Mouse (Mus musculus): ENCODE measurements around the gene Necap2. TPM values are rescaled to one million over a fixed set of nuclear protein-coding genes. Genes with fewer than 3 reads are reported as not detected.

The Necap2 gene
- polyA plus RNA-seq, 1 experiment = 27.7 TPM

DNA sequence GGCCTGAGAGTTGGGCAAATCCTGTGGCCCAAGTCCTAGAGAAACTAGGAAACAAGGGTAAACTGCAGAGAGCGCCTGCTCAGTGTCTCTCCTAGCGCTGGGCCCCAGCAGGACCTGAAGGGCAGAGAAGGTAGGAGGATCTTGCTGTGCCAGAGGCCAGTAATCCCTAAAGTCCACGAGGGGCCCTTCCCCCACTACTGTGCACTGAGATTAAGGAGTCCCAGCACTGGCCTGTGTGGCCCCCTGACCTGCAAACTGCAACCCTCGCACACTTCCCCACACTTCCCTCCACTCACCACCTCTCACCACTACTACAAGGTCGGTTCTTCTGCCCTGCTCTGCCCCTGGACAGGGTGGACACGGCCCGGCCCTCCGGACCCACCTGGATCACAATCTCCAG, 25.0 kb downstream of the Necap2 start:
- no peaks in the 10 kb centered on the region for H3K27me3 ChIP-seq (ENCODE audit: control insufficient read depth, insufficient read depth, low read length, poor library complexity, severe bottlenecking)
- no peak overlapping the region for H3K27ac ChIP-seq (ENCODE audit: insufficient read depth, low read length)
- no peaks in the 10 kb centered on the region for H3K36me3 ChIP-seq (ENCODE audit: control insufficient read depth, insufficient read depth, low read length, poor library complexity, severe bottlenecking)
- H3K4me3 ChIP-seq (ENCODE audit: low read depth, low read length) = no peak overlapping the region
- no peak overlapping the region for H3K9ac ChIP-seq (ENCODE audit: low read depth, poor library complexity, severe bottlenecking)
- no peaks in the 10 kb centered on the region for H3K9me3 ChIP-seq (replicated peaks; ENCODE audit: control insufficient read depth, insufficient read depth, low read length, poor library complexity, severe bottlenecking)
- H3K4me1 ChIP-seq (ENCODE audit: control insufficient read depth, insufficient read depth, low read length) = no peaks in the 10 kb centered on the region
- TF ChIP-seq EP300 (IDR thresholded peaks at IDR 0.05; ENCODE audit: insufficient read depth, low read depth, low read length) = no peak
- TF ChIP-seq POLR2A (IDR thresholded peaks at IDR 0.05; ENCODE audit: insufficient read depth, low read length) = no peak
- no peak for TF ChIP-seq CTCF (IDR thresholded peaks at IDR 0.05; ENCODE audit: low read depth, low read length)

DNA sequence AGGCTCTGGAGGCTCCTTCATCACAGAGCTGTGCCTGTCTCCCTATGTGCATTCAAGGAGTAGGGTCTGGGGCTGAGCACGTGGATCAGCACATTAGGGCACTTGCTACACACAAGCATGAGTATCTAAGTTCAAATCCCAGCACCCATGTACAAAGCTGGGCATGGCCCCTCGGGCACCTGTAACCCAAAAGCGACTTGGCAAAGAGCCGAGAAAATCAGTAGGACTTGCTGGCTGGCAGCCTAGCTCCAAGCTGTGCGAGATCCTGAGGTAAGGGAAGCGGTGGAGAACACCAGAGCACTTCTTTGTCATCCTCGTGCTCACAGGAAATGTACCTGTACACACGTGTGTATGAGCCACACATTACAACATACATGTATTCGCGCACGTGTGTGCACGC, 25.7 kb downstream of the Necap2 start:
- Histone ChIP-seq H3K9ac (ENCODE audit: low read depth, poor library complexity, severe bottlenecking) (no peak overlapping the region), H3K4me1 (ENCODE audit: control insufficient read depth, insufficient read depth, low read length) (peaks cover under 1% of the 10 kb centered on the region)

DNA sequence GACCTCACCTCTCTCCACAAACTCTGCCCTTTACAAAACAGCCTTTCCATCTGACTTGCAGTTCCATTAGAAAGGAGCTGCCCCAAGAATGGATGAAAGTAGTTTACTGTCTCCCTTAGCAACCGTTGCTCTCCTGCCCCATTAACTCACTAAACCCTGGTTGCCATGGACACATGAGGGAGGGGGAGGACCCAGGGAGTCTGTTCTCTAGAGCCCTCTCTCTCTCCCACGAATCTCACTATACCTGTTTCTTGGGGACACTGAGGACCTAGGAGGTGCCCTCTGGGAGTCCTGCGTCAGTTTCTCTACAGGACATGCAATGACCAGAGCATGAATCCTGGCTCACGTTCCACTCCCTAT, 28.7 kb downstream of the Necap2 start:
- TF ChIP-seq EP300 (IDR thresholded peaks at IDR 0.05; ENCODE audit: insufficient read depth, low read depth, low read length) = no peak
- no peak for TF ChIP-seq CTCF (IDR thresholded peaks at IDR 0.05; ENCODE audit: low read depth, low read length)
- no peak for TF ChIP-seq POLR2A (IDR thresholded peaks at IDR 0.05; ENCODE audit: insufficient read depth, low read length)
- no peak overlapping the region for H3K4me3 ChIP-seq (ENCODE audit: low read depth, low read length)
- no peak overlapping the region for H3K9ac ChIP-seq (ENCODE audit: low read depth, poor library complexity, severe bottlenecking)
- H3K36me3 ChIP-seq (ENCODE audit: control insufficient read depth, insufficient read depth, low read length, poor library complexity, severe bottlenecking) = no peaks in the 10 kb centered on the region
- no peaks in the 10 kb centered on the region for H3K9me3 ChIP-seq (replicated peaks; ENCODE audit: control insufficient read depth, insufficient read depth, low read length, poor library complexity, severe bottlenecking)
- no peaks in the 10 kb centered on the region for H3K27me3 ChIP-seq (ENCODE audit: control insufficient read depth, insufficient read depth, low read length, poor library complexity, severe bottlenecking)
- no peak overlapping the region for H3K27ac ChIP-seq (ENCODE audit: insufficient read depth, low read length)
- peaks cover 5% of the 10 kb centered on the region for H3K4me1 ChIP-seq (ENCODE audit: control insufficient read depth, insufficient read depth, low read length)

More for the DNA sequence above, 25.7 kb downstream of the Necap2 start:
- H3K36me3 ChIP-seq (ENCODE audit: control insufficient read depth, insufficient read depth, low read length, poor library complexity, severe bottlenecking) = no peaks in the 10 kb centered on the region
- no peak for TF ChIP-seq POLR2A (IDR thresholded peaks at IDR 0.05; ENCODE audit: insufficient read depth, low read length)
- no peak for TF ChIP-seq CTCF (IDR thresholded peaks at IDR 0.05; ENCODE audit: low read depth, low read length)
- no peak for TF ChIP-seq EP300 (IDR thresholded peaks at IDR 0.05; ENCODE audit: insufficient read depth, low read depth, low read length)
- H3K27ac ChIP-seq (ENCODE audit: insufficient read depth, low read length) = no peak overlapping the region
- H3K4me3 ChIP-seq (ENCODE audit: low read depth, low read length) = no peak overlapping the region
- no peaks in the 10 kb centered on the region for H3K9me3 ChIP-seq (replicated peaks; ENCODE audit: control insufficient read depth, insufficient read depth, low read length, poor library complexity, severe bottlenecking)
- H3K27me3 ChIP-seq (ENCODE audit: control insufficient read depth, insufficient read depth, low read length, poor library complexity, severe bottlenecking) = no peaks in the 10 kb centered on the region

DNA sequence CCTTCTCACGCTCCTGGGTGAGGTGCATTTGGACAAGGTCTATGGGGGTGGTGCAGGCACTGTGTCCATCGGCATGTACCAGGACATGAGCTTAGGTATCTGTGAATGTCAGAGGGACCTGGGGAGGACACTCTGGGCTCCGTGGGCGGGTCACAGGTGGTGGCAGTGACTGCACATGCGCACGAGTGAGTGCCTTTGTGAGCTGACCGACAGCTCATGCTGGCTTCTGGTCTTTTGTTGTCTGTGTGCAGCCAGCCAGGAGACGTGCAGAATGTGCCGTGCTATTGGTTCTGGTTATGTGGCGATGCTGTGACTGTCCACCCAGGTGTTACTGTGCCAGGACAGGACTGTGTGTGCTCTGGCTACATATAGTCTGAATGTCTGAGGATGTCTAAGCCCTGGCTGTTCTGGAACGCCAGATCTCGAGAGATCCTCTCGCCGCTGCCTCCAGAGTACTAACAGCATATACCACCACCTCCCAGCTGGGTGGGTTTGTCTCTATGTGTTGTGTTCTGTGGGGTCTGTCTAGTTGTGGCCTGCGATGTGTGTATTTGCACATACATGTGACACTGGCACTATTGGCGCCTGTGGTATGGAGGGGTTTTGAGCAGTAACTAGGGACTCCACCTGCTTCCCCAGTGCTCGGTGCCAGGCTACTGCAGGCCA, 29.2 kb downstream of the Necap2 start:
- Histone ChIP-seq H3K4me1 (ENCODE audit: control insufficient read depth, insufficient read depth, low read length) (peaks cover 5% of the 10 kb centered on the region), H3K36me3 (ENCODE audit: control insufficient read depth, insufficient read depth, low read length, poor library complexity, severe bottlenecking) (no peaks in the 10 kb centered on the region)

DNA sequence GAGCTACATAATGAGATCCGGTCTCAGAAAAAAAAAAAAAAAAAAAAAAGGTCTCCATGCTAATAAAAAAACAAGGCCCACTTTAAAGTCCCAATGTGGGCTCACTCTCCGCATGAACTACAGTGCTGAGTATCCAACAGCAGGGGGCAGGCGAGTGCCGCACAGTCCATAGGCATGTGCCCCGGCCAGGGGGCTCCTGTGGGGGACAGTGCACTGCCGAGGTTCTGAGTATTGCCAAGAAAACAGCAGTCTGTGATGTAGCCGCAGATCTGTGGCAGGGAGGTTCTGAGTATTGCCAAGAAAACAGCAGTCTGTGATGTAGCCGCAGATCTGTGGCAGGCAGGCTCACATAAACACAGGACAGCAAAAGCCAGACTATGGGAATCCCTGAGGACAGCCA, 33.3 kb downstream of the Necap2 start:
- Histone ChIP-seq H3K9me3 (replicated peaks; ENCODE audit: control insufficient read depth, insufficient read depth, low read length, poor library complexity, severe bottlenecking) (no peaks in the 10 kb centered on the region), H3K4me3 (ENCODE audit: low read depth, low read length) (no peak overlapping the region), H3K9ac (ENCODE audit: low read depth, poor library complexity, severe bottlenecking) (no peak overlapping the region), H3K4me1 (ENCODE audit: control insufficient read depth, insufficient read depth, low read length) (peaks cover 5% of the 10 kb centered on the region), H3K36me3 (ENCODE audit: control insufficient read depth, insufficient read depth, low read length, poor library complexity, severe bottlenecking) (no peaks in the 10 kb centered on the region), H3K27me3 (ENCODE audit: control insufficient read depth, insufficient read depth, low read length, poor library complexity, severe bottlenecking) (no peaks in the 10 kb centered on the region), H3K27ac (ENCODE audit: insufficient read depth, low read length) (no peak overlapping the region)
- TF ChIP-seq POLR2A (IDR thresholded peaks at IDR 0.05; ENCODE audit: insufficient read depth, low read length) = no peak
- TF ChIP-seq CTCF (IDR thresholded peaks at IDR 0.05; ENCODE audit: low read depth, low read length) = peak; percentile 86

More for the DNA sequence above, 29.2 kb downstream of the Necap2 start:
- H3K9me3 ChIP-seq (replicated peaks; ENCODE audit: control insufficient read depth, insufficient read depth, low read length, poor library complexity, severe bottlenecking) = no peaks in the 10 kb centered on the region
- TF ChIP-seq POLR2A (IDR thresholded peaks at IDR 0.05; ENCODE audit: insufficient read depth, low read length) (no peak), EP300 (IDR thresholded peaks at IDR 0.05; ENCODE audit: insufficient read depth, low read depth, low read length) (no peak), CTCF (IDR thresholded peaks at IDR 0.05; ENCODE audit: low read depth, low read length) (no peak)
- no peaks in the 10 kb centered on the region for H3K27me3 ChIP-seq (ENCODE audit: control insufficient read depth, insufficient read depth, low read length, poor library complexity, severe bottlenecking)
- no peak overlapping the region for H3K9ac ChIP-seq (ENCODE audit: low read depth, poor library complexity, severe bottlenecking)
- no peak overlapping the region for H3K27ac ChIP-seq (ENCODE audit: insufficient read depth, low read length)
- no peak overlapping the region for H3K4me3 ChIP-seq (ENCODE audit: low read depth, low read length)

DNA sequence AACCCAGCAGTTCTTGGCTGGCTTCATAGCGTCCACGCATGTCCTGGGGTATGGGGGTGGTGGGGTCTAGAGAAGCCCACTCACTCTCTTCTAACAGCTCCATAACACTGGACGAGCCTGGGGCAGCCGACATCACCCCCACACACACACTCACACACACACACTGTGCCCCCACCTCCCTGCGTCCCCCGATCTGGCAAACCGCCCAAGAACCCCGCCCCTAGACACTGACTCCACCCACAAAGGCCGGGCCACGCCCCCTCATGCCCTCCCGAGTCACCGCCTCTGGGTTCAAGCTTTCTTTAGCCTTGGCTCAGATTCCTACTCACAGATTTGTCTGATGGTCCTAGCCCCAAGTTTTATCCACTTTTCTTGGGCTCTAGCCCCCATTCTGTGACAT, 37.0 kb downstream of the Necap2 start:
- Histone ChIP-seq H3K4me3 (ENCODE audit: low read depth, low read length) (peak overlapping the region; percentile 31), H3K9ac (ENCODE audit: low read depth, poor library complexity, severe bottlenecking) (peak overlapping the region; percentile 11; the same call in 1 of the 2 replicates), H3K4me1 (ENCODE audit: control insufficient read depth, insufficient read depth, low read length) (no peaks in the 10 kb centered on the region), H3K27me3 (ENCODE audit: control insufficient read depth, insufficient read depth, low read length, poor library complexity, severe bottlenecking) (no peaks in the 10 kb centered on the region), H3K36me3 (ENCODE audit: control insufficient read depth, insufficient read depth, low read length, poor library complexity, severe bottlenecking) (no peaks in the 10 kb centered on the region), H3K27ac (ENCODE audit: insufficient read depth, low read length) (no peak overlapping the region), H3K9me3 (replicated peaks; ENCODE audit: control insufficient read depth, insufficient read depth, low read length, poor library complexity, severe bottlenecking) (no peaks in the 10 kb centered on the region)
- no peak for TF ChIP-seq EP300 (IDR thresholded peaks at IDR 0.05; ENCODE audit: insufficient read depth, low read depth, low read length)
- no peak for TF ChIP-seq CTCF (IDR thresholded peaks at IDR 0.05; ENCODE audit: low read depth, low read length)
- TF ChIP-seq POLR2A (IDR thresholded peaks at IDR 0.05; ENCODE audit: insufficient read depth, low read length) = no peak

Measured in ES-Bruce4 (cell line).